Mouse (Mus musculus): ENCODE measurements around the gene Zfp382.

- TF ChIP-seq CTCF (IDR thresholded peaks at IDR 0.05; ENCODE audit: borderline replicate concordance, insufficient read depth, low read depth, low read length) (no peak), POLR2A (IDR thresholded peaks at IDR 0.05; ENCODE audit: borderline replicate concordance, insufficient read depth, low read length) (no peak)
Observed at GRCm38 (mm10) chr7:30147011-30147410, 25.3 kb downstream of the Zfp382 start.

Measured in cerebellum, adult 2 months (tissue).